Mouse (Mus musculus): ENCODE data around the gene Notum. TPM values are rescaled to one million over a fixed set of nuclear protein-coding genes. Genes with fewer than 3 reads are reported as not detected.

The Notum gene
- polyA plus RNA-seq, 1 experiment from 2014 or later: 1.6 TPM

DNA sequence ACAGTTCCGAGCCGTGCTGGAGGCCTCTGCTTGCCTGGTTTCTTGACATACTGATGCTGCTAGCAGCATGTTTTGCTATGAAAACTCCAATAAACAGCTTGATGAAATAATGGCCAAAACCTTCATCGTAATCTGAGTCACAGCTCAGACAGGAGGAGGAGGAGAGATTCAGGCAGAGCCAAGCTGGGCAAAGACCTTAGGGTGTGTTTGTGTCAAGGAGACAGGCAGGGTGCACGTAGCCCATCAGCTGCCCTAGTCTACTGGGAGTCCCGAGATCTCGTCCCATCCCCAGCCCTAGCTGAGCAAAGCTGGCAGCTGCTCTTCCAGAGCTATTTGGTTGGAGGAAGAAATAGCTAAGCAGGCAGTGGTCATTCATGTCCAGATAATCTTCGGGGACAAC lies 55.3 kb downstream of the Notum start:
- peaks cover 60% of the 10 kb centered on the region for H3K36me3 ChIP-seq (ENCODE audit: control insufficient read depth, insufficient read depth, low read length)
- H3K4me2 ChIP-seq (ENCODE audit: low read length): no peak overlapping the region
- no peak overlapping the region for H3K27ac ChIP-seq (replicated peaks in 1 of 2; ENCODE audit: control insufficient read depth in 1 of 2, insufficient read depth in 1 of 2, low read depth in 2 of 2, low read length in 2 of 2)
- 93% methylated on average over 7 of the region's 7 CpGs for WGBS
- H3K9me3 ChIP-seq (ENCODE audit: control insufficient read depth, low read length): no peaks in the 10 kb centered on the region
- H3K4me1 ChIP-seq (ENCODE audit: control insufficient read depth in 2 of 2, insufficient read depth in 2 of 2, low read length in 2 of 2): peaks cover 16 to 23% of the 10 kb centered on the region in 2 experiments
- ATAC-seq (ENCODE audit: insufficient number of reproducible peaks, insufficient read depth, low FRiP score, low read depth): no peak
- no peaks in the 10 kb centered on the region for H3K27me3 ChIP-seq (ENCODE audit: control insufficient read depth, insufficient read depth, low read length)
- no peak overlapping the region for H3K9ac ChIP-seq (ENCODE audit: low read length)
- H3K4me3 ChIP-seq (ENCODE audit: control insufficient read depth in 1 of 2, insufficient read depth in 1 of 2, low read depth in 1 of 2, low read length in 2 of 2): no peak overlapping the region

Small RNAs within 50 kb of the gene (microRNA-seq; reads per million reads assigned to microRNA genes)
- gene Mir6936: not detected

Other genes starting within 250 kb of the Notum start
- gene Nploc4, start 223.5 kb downstream of the Notum start, polyA plus RNA-seq (2014; fragmentation: Nextera tagmentation; extraction: Ambion mirVana): 35.6 and 37.2 TPM in 2 replicates
- gene Tspan10, start 218.5 kb downstream of the Notum start, polyA plus RNA-seq (2014; fragmentation: Nextera tagmentation; extraction: Ambion mirVana): not detected in 2 replicates
- gene Pde6g, start 207.7 kb downstream of the Notum start, polyA plus RNA-seq (2014; fragmentation: Nextera tagmentation; extraction: Ambion mirVana): 0.23 TPM in 1 of 2 replicates, not detected in the other
- 24.9 and 26.0 TPM in 2 replicates for gene Oxld1, start 203.1 kb downstream of the Notum start, polyA plus RNA-seq (2014; fragmentation: Nextera tagmentation; extraction: Ambion mirVana)
- 19.5 and 20.2 TPM in 2 replicates for gene Ccdc137, start 203.1 kb downstream of the Notum start, polyA plus RNA-seq (2014; fragmentation: Nextera tagmentation; extraction: Ambion mirVana)
- 40.0 and 44.4 TPM in 2 replicates for gene Arl16, start 193.6 kb downstream of the Notum start, polyA plus RNA-seq (2014; fragmentation: Nextera tagmentation; extraction: Ambion mirVana)
- gene Mrpl12, start 176.6 kb downstream of the Notum start, polyA plus RNA-seq (2014; fragmentation: Nextera tagmentation; extraction: Ambion mirVana): 225 and 239 TPM in 2 replicates
- gene Slc25a10, start 169.3 kb downstream of the Notum start, polyA plus RNA-seq (2014; fragmentation: Nextera tagmentation; extraction: Ambion mirVana): 39.4 and 41.7 TPM in 2 replicates
- 2.3 and 2.5 TPM in 2 replicates for gene Gcgr, start 130.5 kb downstream of the Notum start, polyA plus RNA-seq (2014; fragmentation: Nextera tagmentation; extraction: Ambion mirVana)
- 153 and 158 TPM in 2 replicates for gene Mcrip1, start 111.4 kb downstream of the Notum start, polyA plus RNA-seq (2014; fragmentation: Nextera tagmentation; extraction: Ambion mirVana)
- not detected in 2 replicates for gene Ppp1r27, start 110.0 kb downstream of the Notum start, polyA plus RNA-seq (2014; fragmentation: Nextera tagmentation; extraction: Ambion mirVana)
- gene P4hb, start 87.9 kb downstream of the Notum start, polyA plus RNA-seq (2014; fragmentation: Nextera tagmentation; extraction: Ambion mirVana): 431 and 451 TPM in 2 replicates
- gene Arhgdia, start 79.6 kb downstream of the Notum start, polyA plus RNA-seq (2014; fragmentation: Nextera tagmentation; extraction: Ambion mirVana): 360 and 367 TPM in 2 replicates
- gene Alyref, start 62.8 kb downstream of the Notum start, polyA plus RNA-seq (2014; fragmentation: Nextera tagmentation; extraction: Ambion mirVana): 251 and 254 TPM in 2 replicates
- gene Anapc11, start 62.8 kb downstream of the Notum start, polyA plus RNA-seq (2014; fragmentation: Nextera tagmentation; extraction: Ambion mirVana): 223 and 251 TPM in 2 replicates
- gene Npb, start 52.7 kb downstream of the Notum start, polyA plus RNA-seq (2014; fragmentation: Nextera tagmentation; extraction: Ambion mirVana): 17.5 and 18.9 TPM in 2 replicates
- gene Pcyt2, start 43.2 kb downstream of the Notum start, polyA plus RNA-seq (2014; fragmentation: Nextera tagmentation; extraction: Ambion mirVana): 72.0 and 73.2 TPM in 2 replicates
- 17.6 and 18.5 TPM in 2 replicates for gene Sirt7, start 35.9 kb downstream of the Notum start, polyA plus RNA-seq (2014; fragmentation: Nextera tagmentation; extraction: Ambion mirVana)
- gene Mafg, start 27.6 kb downstream of the Notum start, polyA plus RNA-seq (2014; fragmentation: Nextera tagmentation; extraction: Ambion mirVana): 16.6 and 18.1 TPM in 2 replicates
- 17.1 and 22.3 TPM in 2 replicates for gene Pycr1, start 17.4 kb downstream of the Notum start, polyA plus RNA-seq (2014; fragmentation: Nextera tagmentation; extraction: Ambion mirVana)
- 19.4 and 19.5 TPM in 2 replicates for gene Myadml2, start 13.0 kb downstream of the Notum start, polyA plus RNA-seq (2014; fragmentation: Nextera tagmentation; extraction: Ambion mirVana)
- gene Aspscr1, start 11.8 kb upstream of the Notum start, polyA plus RNA-seq (2014; fragmentation: Nextera tagmentation; extraction: Ambion mirVana): 96.6 and 106 TPM in 2 replicates
- gene Cenpx, start 52.6 kb upstream of the Notum start, polyA plus RNA-seq (2014; fragmentation: Nextera tagmentation; extraction: Ambion mirVana): 109 and 135 TPM in 2 replicates
- 16.9 and 23.7 TPM in 2 replicates for gene Lrrc45, start 52.8 kb upstream of the Notum start, polyA plus RNA-seq (2014; fragmentation: Nextera tagmentation; extraction: Ambion mirVana)
- 0.69 and 1.9 TPM in 2 replicates for gene Rac3, start 60.3 kb upstream of the Notum start, polyA plus RNA-seq (2014; fragmentation: Nextera tagmentation; extraction: Ambion mirVana)
- 7.7 and 11.9 TPM in 2 replicates for gene Dcxr, start 66.1 kb upstream of the Notum start, polyA plus RNA-seq (2014; fragmentation: Nextera tagmentation; extraction: Ambion mirVana)
- gene Cbr2, start 70.9 kb upstream of the Notum start, polyA plus RNA-seq (2014; fragmentation: Nextera tagmentation; extraction: Ambion mirVana): 1.7 and 4.7 TPM in 2 replicates
- 1.9 and 2.9 TPM in 2 replicates for gene Hmga1b, start 101.6 kb upstream of the Notum start, polyA plus RNA-seq (2014; fragmentation: Nextera tagmentation; extraction: Ambion mirVana)
- 16.0 and 16.7 TPM in 2 replicates for gene Rfng, start 123.0 kb upstream of the Notum start, polyA plus RNA-seq (2014; fragmentation: Nextera tagmentation; extraction: Ambion mirVana)
- 138 and 151 TPM in 2 replicates for gene Gps1, start 123.1 kb upstream of the Notum start, polyA plus RNA-seq (2014; fragmentation: Nextera tagmentation; extraction: Ambion mirVana)
- 43.6 and 44.5 TPM in 2 replicates for gene Dus1l, start 135.2 kb upstream of the Notum start, polyA plus RNA-seq (2014; fragmentation: Nextera tagmentation; extraction: Ambion mirVana)
- 29.6 and 32.0 TPM in 2 replicates for gene Fasn, start 163.4 kb upstream of the Notum start, polyA plus RNA-seq (2014; fragmentation: Nextera tagmentation; extraction: Ambion mirVana)

All from heart, embryonic 14.5 days (tissue).